Mouse (Mus musculus) cerebellum, adult 11 months (tissue): ENCODE results near the gene Ankrd55.

Source experiments
- DNase-seq: peaks from one replicate; pipeline ENCODE4 v3.0.0; 2022

The Ankrd55 gene

GRCm38 (mm10) chr13:112383941-112384659 lies 95.8 kb downstream of the Ankrd55 start:
- DNase-seq, result no peak

- no peak for DNase-seq
These were observed 96.8 kb downstream of the Ankrd55 start for GRCm38 (mm10) chr13:112385040-112385439.

DNA sequence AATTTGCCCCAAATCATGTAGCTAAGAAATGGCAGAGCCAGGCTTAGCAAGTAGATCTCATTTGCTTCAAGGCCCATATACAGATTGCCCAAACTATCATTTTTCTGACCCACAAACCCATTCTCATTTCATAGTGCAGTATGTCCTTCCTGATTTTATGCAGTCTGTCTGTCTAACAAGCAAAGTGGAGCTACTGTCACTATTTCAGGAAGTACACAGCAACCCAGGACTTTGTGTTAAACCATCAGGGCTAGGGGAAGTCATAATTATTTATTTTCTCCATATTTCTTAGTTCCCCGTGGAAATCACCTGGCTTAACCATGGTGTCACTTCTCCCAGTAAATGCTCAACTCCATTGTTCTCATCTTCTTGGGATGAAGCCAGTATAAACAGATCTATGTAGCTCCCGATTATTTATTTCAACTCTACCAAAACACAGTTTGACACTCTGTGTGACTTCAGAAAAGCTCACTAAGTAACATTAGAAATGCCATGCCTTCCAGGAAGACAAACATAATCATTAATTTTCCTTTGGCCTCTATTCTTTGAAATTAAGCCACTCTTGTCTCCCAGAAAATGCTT lies 98.3 kb downstream of the Ankrd55 start:
- DNase-seq, result no peak

- no peak for DNase-seq
These were observed 99.0 kb downstream of the Ankrd55 start for GRCm38 (mm10) chr13:112387279-112387678.

GRCm38 (mm10) chr13:112388176-112388575 lies 99.9 kb downstream of the Ankrd55 start:
- no peak for DNase-seq

GRCm38 (mm10) chr13:112390206-112390605 lies 102.0 kb downstream of the Ankrd55 start:
- no peak for DNase-seq

- DNase-seq, result no peak
These were observed 103.1 kb downstream of the Ankrd55 start for GRCm38 (mm10) chr13:112391354-112391753.

- no peak for DNase-seq
These were observed 105.1 kb downstream of the Ankrd55 start for GRCm38 (mm10) chr13:112393356-112393755.

- DNase-seq, result no peak
These were observed 106.0 kb downstream of the Ankrd55 start for GRCm38 (mm10) chr13:112394271-112394670.

- no peak for DNase-seq
These were observed 116.5 kb downstream of the Ankrd55 start for GRCm38 (mm10) chr13:112404723-112405122.

DNA sequence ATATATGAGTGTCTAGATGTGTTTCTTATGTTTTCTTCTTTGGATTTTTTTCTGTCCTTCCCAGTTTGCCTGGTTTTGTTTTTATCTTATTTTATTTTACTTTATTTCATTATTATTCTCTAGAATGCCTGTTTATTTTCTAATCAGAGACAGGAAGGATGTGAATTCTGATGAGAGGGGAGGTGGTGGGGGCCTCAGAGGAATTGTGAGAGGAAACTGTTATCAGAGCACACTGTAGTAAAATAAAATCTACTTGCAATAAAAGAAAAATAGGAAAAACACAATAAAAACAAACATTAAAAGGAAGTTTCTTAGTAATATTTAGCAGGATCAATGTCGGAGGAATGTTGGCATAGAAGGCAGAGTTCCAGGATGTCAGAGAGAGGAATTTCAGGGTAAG lies 116.9 kb downstream of the Ankrd55 start:
- DNase-seq, result no peak

GRCm38 (mm10) chr13:112406618-112407017 lies 118.4 kb downstream of the Ankrd55 start:
- no peak for DNase-seq

GRCm38 (mm10) chr13:112407181-112407700 lies 119.0 kb downstream of the Ankrd55 start:
- no peak for DNase-seq

GRCm38 (mm10) chr13:112407776-112408490 lies 119.7 kb downstream of the Ankrd55 start:
- DNase-seq, result no peak

GRCm38 (mm10) chr13:112408701-112409100 lies 120.5 kb downstream of the Ankrd55 start:
- no peak for DNase-seq

GRCm38 (mm10) chr13:112409331-112409730 lies 121.1 kb downstream of the Ankrd55 start:
- no peak for DNase-seq

DNA sequence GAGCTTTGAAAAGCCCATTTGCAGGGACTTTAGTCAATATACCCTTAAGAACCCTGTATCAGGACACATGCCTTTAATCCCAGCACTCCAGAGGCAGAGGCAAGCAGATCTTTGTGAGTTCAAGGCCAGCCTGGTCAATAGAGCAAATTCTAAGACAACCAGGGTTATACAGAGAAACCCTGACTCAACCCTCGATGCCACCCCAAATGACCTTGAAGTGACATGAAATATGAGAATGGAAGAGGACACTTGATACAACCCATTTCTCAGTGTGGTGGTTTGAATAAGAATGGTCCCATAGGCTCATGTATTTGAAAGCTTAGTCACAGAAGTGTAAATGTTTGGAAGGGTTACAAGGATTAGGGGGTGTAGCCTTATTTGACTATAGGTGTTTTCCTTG lies 121.6 kb downstream of the Ankrd55 start:
- no peak for DNase-seq

DNA sequence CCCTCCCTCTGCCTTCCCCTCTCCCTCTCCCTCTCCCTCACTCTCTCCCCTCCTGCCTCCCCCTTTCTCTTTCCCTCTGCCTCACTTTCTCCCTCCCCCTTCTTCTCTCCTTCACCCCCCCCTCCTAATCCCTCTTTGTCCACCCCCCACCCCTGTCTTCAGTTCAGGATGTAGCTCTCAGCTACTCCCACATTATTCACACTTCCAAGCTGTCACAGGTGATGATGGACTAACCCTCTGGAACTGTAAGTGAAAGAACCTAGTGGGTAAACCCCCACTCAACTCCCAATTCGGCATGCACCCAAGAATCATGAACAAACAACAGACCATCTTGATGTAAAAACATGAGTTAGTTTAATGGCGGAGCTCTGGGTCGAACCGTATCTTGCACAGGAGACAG lies 122.2 kb downstream of the Ankrd55 start:
- no peak for DNase-seq

DNA sequence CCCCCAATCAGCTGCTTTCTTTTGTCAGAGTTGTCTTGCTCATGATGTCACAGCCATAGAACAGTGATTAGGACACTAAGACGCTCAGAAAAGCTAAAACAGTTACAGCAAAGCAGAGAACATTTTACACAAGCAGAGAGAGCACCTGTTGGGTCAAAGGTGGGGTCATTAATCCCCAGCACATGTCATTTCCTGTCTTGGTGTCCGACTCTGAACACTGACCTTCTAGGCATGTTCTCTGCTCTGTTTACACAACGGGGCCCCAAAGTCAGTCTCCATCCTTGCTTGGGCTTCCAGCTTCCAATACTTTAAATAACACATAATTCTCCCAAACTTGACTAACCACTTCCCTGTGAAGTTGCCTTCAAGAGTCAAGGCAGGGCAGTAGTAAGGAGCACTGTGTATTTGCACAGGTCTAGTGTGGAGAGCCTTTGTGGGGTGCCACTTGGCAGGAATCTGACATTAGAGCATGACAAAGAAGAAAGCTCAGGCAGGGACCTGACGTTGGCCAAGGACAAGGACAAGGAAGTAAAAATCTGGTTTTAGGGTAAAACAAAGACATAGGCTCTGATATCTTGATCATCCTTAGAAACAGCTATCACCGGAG lies 123.1 kb downstream of the Ankrd55 start:
- DNase-seq, result no peak

DNA sequence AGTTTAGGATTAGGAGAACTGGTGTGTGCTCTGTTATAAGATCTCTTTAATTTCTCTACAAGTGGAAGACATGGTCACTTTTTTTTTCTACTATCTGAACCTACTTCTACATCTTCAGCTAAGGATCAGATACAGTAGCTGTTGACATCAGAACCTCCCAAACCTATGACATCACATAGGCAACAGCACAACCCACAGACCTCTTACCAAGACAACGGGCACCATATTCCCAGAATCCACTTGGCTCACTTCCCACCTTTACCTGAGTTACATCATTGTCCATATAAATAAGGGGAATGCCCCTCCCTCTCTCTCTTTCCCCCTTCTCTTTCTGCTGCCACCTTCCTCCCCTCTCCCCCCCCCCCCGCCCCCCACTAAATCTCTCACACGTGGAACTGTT lies 124.0 kb downstream of the Ankrd55 start:
- DNase-seq, result no peak

- no peak for DNase-seq
These were observed 124.6 kb downstream of the Ankrd55 start for GRCm38 (mm10) chr13:112412824-112413223.

- DNase-seq, result no peak
These were observed 125.4 kb downstream of the Ankrd55 start for GRCm38 (mm10) chr13:112413611-112414010.

GRCm38 (mm10) chr13:112415896-112416295 lies 127.6 kb downstream of the Ankrd55 start:
- no peak for DNase-seq
